Mouse (Mus musculus) CH12.LX (cell line): ENCODE data around the gene Hhipl1.

Experiments
- CTCF ChIP-seq, 2 experiments: IDR thresholded peaks in 1 of 2; conservative IDR thresholded peaks in 1 of 2; 2 replicates each; pipeline ENCODE4 v1.5.1; 2011 to 2012; ENCODE audit warnings: low read depth in 2 of 2, low read length in 2 of 2, improper control_type of control experiment in 1 of 2, inconsistent platforms in 1 of 2, mild to moderate bottlenecking in 1 of 2, moderate library complexity in 1 of 2
- EP300 ChIP-seq: IDR thresholded peaks from 2 replicates; pipeline ENCODE4 v1.6.1; 2011; ENCODE audit warnings: low read length, improper control_type of control experiment
- POLR2AphosphoS2 ChIP-seq: IDR thresholded peaks from 2 replicates; pipeline ENCODE4 v1.6.1; 2011; ENCODE audit warnings: low read depth, low read length, improper control_type of control experiment
- SIN3A ChIP-seq: IDR thresholded peaks from 2 replicates; pipeline ENCODE4 v1.6.1; 2012; ENCODE audit warnings: low read length, improper control_type of control experiment, inconsistent platforms
- SMC3 ChIP-seq: IDR thresholded peaks from 2 replicates; pipeline ENCODE4 v1.6.1; 2011; ENCODE audit warnings: low read depth, low read length, improper control_type of control experiment
- USF2 ChIP-seq: conservative IDR thresholded peaks from 2 replicates; pipeline ENCODE4 v1.6.1; 2011; ENCODE audit warnings: low read depth, low read length, improper control_type of control experiment

GRCm38 (mm10) chr12:108264918-108265317 is 41.2 kb upstream of the Hhipl1 start:
- TF ChIP-seq SIN3A = no peak
- no peak for TF ChIP-seq CTCF (conservative IDR thresholded peaks at IDR 0.05 in 1 of 2, IDR thresholded peaks at IDR 0.05 in 1 of 2; ENCODE audit: low read depth in 2 of 2, low read length in 2 of 2)
- no peak for TF ChIP-seq USF2
- TF ChIP-seq EP300 = no peak
- TF ChIP-seq POLR2AphosphoS2 = no peak
- no peak for TF ChIP-seq SMC3
